Mouse (Mus musculus) megakaryocyte-erythroid progenitor cell, adult 5-6 weeks (primary cell): ENCODE measurements around the gene Lgi1. TPM values are rescaled to one million over a fixed set of nuclear protein-coding genes. Genes with fewer than 3 reads are reported as not detected.

Source experiments
- ATAC-seq: replicated peaks from 2 replicates; pipeline ENCODE4 v1.8.0; 2016; ENCODE audit warnings: mild to moderate bottlenecking, inconsistent platforms; ENCODE audit not compliant: severe bottlenecking, poor library complexity, low FRiP score, low TSS enrichment
- total RNA-seq, 2 experiments: library from RNA; stranded (forward) in 1 of 2; stranded (reverse) in 1 of 2; fragments of 200-1000, 215-1000 nt in 1 of 2; fragments of >200 nt in 1 of 2; fragmentation: Nextera tagmentation in 1 of 2; gene quantifications; 2 replicates each; pipeline ENCODE4 v1.2.3; 2014 to 2017

The Lgi1 gene
- total RNA-seq, 2 experiments from 2014 or later: not detected

DNA sequence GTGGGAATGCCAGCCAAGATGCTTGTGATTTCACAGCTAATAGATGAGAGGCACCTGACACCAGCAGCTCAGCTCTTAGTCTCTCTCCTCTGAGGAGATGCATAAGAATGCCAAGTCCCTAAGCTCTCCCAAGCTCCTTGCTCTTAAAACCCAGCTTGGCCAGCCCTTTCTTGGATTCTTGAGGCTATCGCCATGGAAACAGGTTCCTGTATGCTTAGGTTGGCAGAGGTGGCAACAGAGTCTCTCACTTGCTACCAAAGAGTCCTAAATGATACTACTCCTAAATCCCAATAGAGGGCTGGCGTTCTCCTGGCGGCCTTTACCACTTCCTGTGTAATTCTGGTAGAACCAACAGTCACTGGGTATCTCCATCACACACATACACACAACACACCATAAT lies 4.9 kb upstream of the Lgi1 start:
- no peak for ATAC-seq

DNA sequence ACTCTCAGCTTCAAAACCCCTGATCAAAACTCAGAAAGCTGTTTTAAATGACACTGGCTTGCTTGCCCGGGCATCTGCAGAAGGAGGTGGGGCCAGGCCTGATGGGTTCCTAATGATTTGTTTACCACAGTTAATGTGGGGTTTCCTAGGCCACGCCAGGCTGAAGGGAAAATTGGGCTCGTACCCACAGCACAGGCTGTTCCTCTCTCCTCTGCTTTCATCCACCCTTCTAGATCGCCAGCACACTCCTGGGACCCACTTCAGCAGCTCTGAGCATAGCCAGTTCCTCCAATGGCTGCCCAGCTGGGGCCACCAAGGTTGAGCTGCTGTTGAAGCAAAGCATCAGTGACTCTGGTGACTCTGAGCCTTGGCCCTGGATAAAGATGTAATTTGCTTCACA lies 4.0 kb upstream of the Lgi1 start:
- ATAC-seq: no peak

DNA sequence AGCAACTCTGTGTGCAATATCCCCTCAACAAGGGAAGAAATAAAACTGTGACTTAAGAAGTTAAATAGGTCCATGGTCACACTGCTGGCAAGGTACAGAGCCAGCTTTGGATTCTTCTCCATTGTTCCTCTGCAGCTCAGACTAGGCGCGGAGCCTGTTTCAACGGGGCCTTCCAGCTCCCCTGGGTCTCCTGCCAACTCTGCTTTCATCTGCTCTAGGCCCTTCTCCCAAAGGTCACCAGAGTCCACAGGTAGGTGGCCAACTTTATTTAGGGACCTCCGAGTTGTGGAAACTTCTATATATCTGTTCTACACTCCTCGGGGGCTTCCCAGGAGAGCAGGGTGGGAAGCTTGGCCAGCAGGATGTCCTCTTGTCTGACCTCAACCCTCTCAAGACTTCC lies 3.0 kb upstream of the Lgi1 start:
- ATAC-seq: no peak

DNA sequence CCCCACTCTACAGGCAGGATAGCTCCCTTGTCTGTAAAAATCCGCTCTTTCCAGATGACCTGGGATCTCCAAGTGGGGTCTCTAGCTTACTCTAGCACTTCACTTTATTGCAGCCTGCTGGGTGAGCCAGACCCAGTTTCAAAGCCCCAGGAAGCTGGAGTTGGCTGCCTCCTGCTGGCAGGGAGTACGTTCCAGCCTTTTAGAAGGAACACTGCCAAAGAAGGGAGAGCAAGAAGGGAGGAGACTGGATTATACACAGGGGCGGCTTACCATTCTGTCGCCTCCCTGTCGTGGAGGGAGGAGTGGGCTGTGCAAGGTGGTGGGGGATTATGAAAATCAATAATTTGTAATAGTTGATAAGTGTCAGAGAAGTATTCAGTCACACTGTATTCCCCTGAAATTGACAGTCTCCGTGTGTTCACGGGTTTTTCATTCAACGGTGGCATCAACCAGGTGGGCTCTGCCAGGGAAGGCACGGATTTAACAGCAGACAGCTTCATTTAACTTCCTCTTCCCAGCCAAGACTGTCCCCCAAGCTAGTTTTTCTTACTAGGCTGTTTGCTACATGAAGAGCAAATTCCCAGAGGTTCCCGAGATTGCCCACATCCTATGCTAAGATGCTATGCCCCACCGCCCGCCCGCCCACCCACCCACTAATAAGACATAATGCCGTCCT lies 369 bp upstream of the Lgi1 start:
- no peak for ATAC-seq

DNA sequence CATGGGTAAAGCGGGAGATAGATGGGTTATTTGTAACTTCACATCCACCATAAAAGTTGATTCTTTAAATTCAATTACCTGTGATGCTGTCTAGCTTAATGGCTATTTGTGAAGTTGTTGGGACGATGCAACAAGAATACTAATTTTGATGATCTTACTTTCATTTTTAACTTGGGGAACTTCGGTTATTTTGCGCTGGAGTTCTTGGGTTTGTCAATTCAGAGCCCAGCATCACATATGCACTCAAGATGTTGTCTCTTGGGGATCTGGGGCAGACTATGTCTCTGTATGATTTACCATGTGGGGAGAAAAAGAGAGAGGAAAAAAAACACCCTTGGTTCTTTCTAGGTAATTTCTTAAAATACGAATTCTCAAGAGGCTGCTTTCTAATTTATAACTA lies 1.4 kb downstream of the Lgi1 start:
- no peak for ATAC-seq

DNA sequence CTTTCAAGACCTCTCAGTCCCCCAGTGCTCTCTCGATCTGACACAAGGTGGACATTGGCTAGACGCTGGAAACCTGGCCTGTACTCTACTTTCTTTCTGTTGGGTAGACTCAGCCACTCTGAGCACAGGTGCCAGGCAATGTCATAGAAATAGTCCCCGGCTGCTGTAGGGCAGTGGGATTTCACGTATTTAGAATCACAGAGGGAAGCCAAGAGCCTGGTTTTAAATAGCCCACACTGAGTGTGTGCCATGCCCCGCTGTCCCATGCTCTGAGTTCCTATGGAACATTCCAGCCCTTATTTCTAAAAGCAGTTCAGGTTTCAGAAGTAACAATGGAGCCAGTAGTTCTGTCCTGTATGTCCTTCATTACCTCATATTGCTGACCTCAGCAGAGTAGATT lies 3.1 kb downstream of the Lgi1 start:
- no peak for ATAC-seq

DNA sequence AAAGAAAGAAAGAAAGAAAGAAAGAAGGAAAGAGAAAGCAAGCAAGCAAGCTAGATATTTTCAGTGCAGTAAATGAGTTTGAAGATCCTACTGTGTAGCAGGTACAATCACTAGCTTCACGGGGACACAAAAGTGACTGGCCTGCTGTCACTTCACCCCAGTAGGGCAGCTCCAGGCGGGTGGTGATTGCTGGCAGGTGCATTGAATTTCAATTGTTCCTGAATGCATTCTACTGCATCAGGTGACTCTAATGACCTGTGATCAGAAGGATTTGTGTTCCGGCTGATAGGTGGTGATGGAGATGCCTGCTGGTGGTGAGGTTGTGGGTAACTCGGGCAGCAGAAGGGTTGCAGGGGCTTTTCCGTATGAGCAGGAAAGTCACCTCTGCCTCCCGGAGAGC lies 6.7 kb downstream of the Lgi1 start:
- no peak for ATAC-seq

DNA sequence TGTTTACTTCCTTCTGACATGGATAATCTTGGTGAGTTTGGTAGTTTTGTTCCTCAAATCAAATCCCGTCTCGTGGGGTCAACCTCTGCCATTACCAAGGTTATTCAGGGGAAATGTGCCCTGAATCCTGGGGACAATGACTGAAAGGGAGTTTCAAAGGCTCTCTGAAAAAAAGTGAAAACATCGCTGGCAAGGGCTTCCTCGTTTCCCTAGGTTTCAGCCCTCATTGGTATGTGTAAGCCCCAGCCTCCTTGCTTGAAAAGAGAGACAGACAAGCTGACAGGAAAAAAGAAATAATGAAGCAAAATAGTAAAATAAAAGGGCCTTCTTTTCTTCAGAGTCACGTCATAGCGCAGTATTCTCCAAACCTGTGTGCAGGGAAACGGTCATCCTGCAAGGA lies 9.5 kb downstream of the Lgi1 start:
- no peak for ATAC-seq

DNA sequence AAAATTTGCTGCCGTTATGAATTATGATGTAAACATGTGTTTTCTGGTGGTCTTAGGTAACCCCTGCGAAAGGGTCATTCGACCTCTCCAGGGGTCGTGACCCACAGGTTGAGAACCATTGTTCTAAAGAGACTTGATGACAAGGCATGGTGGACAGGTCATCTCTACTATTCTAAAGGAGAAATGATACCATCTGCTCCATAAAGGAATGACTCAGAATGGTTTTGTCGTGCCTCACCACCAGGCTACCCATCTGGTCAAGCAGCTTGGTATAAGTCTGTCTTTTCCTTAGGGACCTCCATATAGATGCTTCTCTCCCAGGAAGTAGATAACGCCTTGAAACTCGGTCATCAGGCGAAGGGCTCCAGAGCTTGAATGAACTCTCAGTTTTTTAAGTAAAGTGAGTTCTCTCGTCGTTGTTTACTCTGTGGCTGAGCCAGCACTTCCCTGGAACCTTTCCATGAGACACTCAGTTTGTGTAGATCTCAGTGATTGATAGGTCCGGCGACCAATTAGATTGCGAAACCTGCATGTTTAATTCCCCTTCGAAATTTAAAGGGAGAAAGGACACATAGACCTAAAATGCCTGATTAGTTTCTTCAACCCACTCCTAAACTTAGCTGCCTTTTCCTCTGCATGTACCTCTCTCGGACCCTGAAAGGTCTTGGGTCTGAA lies 10.5 kb downstream of the Lgi1 start:
- ATAC-seq: no peak

DNA sequence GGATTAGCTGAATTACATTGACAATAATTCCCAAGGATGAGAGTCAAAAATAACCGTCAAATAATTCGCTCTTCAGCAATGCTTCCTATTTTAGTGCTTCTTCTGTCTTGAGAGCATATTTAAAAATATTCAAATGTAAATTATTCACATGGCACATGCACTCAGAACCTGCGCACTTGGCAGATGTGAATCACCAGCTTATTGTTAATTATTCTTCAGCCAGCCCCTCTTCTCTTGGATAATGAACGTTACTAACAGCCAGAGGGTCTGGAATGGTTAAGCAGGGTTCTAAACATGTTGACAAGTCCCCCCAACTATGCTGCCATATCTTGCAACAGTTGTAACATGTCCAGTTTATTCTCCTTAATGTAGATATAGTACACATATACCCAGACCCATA lies 11.9 kb downstream of the Lgi1 start:
- ATAC-seq: no peak

DNA sequence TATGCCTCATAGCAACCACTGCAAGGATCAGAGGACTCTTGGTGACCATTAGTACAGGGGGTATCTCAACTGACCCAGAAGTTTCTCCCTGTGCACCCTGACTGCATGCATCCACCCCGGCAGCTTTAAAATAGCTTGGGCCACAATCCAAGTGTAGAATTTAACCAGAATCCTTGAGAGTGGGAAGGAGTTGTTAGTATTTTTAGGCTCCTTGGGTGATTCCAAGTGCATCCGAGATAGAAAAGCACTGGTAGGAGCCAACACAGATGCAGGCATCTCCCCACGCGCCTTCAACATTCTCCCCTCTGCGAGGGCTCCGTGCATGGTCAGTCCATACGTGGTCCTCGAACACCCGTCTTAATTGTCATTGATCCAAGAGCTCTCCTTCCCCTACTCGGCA lies 15.9 kb downstream of the Lgi1 start:
- no peak for ATAC-seq

DNA sequence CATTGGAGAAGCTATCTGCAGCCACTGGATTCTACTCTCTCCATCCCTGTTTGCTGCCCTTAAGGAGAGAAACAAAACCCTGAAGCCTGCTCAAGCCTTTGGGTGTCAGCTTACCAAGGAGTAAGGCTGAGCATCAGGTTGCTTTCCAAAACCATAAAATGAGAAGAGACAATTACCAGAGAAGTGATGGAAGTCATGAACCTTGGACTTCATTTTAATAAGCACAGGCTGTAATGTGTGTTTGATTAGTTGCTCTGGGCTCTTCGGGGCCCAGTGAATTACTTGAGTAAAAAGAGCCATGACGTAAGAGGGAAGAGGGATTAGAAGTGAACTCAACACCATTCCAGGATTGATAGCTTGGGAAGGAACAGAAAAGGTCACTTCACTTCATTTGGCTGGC lies 18.1 kb downstream of the Lgi1 start:
- no peak for ATAC-seq

DNA sequence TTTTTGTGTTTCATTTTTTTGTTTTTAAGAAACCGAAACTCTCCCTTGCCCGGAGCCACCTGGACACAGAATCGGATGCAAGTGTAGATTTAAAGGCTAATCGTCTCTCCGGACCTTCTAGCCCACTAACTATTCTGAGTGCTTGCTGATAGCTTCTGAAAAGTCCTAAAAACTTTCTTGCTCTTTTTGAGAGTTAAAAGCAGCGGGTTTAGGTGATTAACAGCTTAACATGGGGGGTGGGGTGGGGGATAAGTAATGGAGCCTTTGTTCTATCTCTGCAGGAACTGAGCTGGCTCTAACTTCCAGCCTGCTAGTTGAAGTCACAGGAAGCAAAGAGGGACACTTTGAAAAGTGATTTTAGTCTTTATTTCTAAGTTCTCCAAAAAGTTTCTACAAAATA lies 24.2 kb downstream of the Lgi1 start:
- no peak for ATAC-seq

DNA sequence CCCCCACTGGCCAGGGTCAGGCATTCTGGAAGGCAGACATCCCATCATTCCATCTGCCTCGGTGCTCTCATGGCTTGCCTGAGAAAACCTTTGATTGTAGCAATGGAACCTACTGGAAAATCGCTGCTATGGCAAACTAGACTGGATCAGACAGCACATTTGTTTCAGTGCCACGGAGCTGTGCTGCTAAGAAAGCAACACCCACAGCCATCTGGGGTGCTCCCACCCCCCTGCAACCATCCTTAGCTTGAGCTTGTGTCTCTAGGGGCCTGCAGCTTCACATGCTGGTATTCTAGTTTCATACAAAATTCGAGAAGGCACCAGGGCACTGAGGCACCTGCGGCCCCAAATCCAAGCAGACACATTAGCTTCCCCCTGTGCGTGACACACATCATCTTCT lies 27.1 kb downstream of the Lgi1 start:
- no peak for ATAC-seq

DNA sequence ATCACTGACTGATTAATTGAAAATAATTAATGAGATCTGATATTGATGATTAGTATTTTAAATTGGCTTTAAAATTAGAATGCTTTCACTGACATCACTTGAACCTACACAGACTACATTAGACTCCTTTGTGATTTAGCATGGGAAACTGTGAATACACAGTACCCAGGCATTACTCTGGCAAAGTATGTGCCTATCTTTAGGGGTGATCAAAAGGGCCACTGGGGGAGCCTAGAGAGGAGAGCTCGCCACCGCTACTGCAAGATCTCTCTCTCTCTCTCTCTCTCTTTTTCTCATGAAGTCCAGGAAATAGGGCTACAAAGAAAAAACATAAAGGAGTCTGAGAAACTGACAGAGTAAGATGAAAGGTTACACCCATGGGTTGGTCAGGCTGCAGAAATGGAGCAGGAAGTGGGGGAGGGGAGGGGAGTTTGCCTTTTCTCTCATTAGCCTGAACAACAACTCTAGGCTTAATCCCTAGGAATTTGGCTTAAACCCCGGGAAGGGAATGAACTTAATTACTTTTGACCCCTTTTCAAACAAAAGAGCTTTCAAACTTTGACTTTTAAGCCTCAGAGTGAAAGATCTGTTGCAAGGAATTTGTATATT lies 33.8 kb downstream of the Lgi1 start:
- ATAC-seq: no peak

DNA sequence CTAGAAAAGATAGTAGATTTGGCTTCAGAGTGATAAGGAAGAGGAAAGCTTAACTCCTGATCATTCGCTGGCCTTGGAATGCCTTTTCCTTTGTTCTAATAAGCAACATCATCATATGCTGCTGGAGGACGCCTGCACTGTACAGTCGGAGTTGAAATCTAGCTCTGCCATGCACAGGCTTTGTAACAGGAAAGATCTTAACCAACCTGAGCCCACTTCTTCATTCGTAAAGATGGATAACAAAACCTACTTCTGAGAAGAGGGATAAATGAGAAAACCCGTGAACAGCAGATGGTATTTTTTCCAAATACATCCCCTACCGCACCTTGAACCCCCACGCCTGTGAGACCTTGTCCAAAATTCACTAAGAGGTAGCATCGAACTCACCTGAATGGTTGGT lies 43.8 kb downstream of the Lgi1 start:
- no peak for ATAC-seq

DNA sequence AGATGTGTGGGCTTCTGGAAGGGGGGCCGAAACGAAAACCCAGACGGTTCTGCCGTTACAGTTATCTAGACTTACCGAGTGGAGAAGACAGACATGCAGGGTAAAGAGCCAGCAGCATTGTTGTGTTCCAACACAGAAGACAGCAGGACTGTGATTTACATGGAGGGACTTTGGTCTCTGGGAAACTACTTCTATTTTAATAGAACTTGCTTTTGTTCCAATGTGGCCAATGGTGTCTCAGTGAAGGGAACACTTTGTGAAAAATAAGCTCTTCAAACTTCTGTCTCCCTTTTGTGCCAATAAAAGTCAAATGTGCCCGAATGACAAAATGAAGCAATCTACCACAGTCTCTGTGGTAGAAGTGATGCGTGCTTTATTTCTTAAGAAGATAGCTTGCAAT lies 50.8 kb downstream of the Lgi1 start:
- no peak for ATAC-seq

DNA sequence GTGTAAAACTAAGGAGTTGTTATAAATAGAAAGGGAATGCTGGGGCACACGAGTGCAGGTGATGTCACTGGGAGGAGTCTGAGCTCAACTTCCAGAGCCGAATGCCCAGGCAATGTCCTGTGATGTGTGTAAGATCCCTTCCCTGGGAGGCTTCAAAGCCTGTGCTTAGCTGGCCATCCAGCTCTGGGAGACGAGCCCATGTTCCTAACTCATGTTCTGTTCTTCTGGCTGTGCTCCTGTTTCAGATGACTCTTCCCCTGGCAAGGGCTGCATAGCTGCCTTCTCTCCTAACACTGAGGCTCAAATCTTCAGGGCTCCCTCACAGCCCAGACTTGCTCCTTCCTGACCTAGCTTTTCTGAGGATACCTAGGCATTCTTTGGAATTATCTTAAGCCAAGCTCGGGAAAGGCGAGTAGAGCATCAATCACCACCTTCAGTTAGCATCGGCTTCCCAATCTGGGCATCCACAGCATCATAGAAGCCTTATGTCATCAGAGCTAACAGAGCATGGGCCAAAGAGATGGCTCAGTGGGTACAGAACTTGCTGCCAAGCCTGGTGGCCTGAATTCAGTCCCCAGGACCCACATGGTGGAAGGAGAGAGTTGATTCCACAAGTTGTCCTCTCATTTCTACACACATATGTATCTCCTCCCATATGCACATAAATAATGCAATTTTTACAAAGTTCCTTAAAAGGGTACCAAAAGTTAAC lies 52.4 kb downstream of the Lgi1 start:
- no peak for ATAC-seq

DNA sequence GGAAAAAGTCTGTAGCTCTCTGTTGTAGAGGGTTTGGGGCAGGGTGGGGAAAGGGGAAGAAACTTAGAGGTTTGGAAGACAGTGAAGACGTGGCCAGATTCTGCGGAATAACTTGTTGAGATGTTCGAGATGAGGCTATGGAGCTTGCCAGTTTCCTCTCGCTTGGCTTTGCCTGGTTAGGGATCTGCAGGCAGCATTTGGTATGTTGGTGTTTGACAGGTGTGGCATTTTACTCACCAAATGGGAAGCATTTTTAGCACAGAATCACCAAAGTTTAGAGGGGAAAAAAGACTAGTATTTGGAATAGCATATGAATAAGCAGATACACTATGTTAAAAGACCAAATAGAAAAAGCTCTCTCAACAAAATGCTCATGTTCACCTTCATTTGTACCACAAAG lies 54.0 kb downstream of the Lgi1 start:
- no peak for ATAC-seq

DNA sequence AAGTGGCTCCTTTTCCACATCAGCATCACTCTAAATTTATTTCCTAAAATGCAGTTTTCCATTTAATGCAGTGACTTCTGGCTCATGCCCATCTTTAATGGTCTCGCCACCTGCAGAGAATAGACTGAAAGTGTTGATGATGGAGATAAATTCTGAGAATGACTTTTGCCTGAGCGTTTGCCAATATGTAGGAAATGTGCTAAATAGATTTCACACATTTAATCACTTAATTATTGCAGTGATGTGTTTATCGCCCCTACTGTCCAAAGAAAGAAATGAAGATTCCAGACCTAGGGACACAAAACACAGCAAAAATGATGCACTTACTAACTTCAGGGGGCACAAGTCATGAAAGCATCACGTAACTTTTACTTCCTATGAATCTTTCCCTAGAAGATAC lies 54.8 kb downstream of the Lgi1 start:
- ATAC-seq: no peak
